ENCODE assay signal across 25 mouse cellular contexts in genomic region chr14:99617374-99617773, GRCm38 (mm10).
DNase-seq lines count a peak whose midpoint lies in the region; ATAC-seq and TF ChIP-seq lines count a peak whose summit lies in the region.
"Had no signal": no experiment of that assay in that cellular context is flagged by ENCODE, and none has a peak within 500 bp of the region (broad histone marks: within the 10 kb centered on the region; RNA-seq: fewer than 3 reads in every experiment).

No protein-coding gene starts in this region.

- H3K27me3 ChIP-seq in kidney, embryonic 14.5 days (ENCODE audit: control insufficient read depth, insufficient read depth, low read length), result no peaks in the 10 kb centered on the region
- no peaks in the 10 kb centered on the region for H3K27me3 ChIP-seq in intestine, embryonic 14.5 days (replicated peaks; ENCODE audit: control insufficient read depth, insufficient read depth, low read length)
- no peaks in the 10 kb centered on the region for H3K27me3 ChIP-seq in small intestine, adult 2 months (ENCODE audit: control insufficient read depth, insufficient read depth, low read length)
- no peaks in the 10 kb centered on the region for H3K27me3 ChIP-seq in stomach, postnatal 0 days (ENCODE audit: control insufficient read depth, insufficient read depth, low read length)
- no peaks in the 10 kb centered on the region for H3K27me3 ChIP-seq in heart, embryonic 12.5 days (replicated peaks)
- H3K27me3 ChIP-seq: embryonic facial prominence, embryonic 15.5 days; forebrain, embryonic 15.5 days; Patski had no signal

- no peak for TF ChIP-seq EP300 in stomach, postnatal 0 days (optimal IDR thresholded peaks at IDR 0.05)

- no peak for ATAC-seq in kidney, embryonic 14.5 days (ENCODE audit: low FRiP score, low TSS enrichment)
- ATAC-seq in intestine, embryonic 14.5 days (replicated peaks; ENCODE audit: low FRiP score, low TSS enrichment, low read depth), result no peak
- ATAC-seq in stomach, postnatal 0 days (ENCODE audit: low FRiP score, low TSS enrichment), result no peak
- no peak for ATAC-seq in heart, embryonic 12.5 days (ENCODE audit: insufficient number of reproducible peaks, low FRiP score)
- ATAC-seq: CD4-positive, CD25-positive, alpha-beta regulatory T cell, adult 4 months; forebrain, embryonic 15.5 days; Patski had no signal

- H3K4me1 ChIP-seq in kidney, embryonic 14.5 days (ENCODE audit: control insufficient read depth, insufficient read depth, low read length), result no peaks in the 10 kb centered on the region
- no peaks in the 10 kb centered on the region for H3K4me1 ChIP-seq in intestine, embryonic 14.5 days (replicated peaks; ENCODE audit: control insufficient read depth, insufficient read depth, low read length)
- peaks cover 22% of the 10 kb centered on the region; the same call in 1 of the 2 replicates for H3K4me1 ChIP-seq in small intestine, adult 2 months (ENCODE audit: control insufficient read depth, insufficient read depth, insufficient read length, low read length)
- no peaks in the 10 kb centered on the region for H3K4me1 ChIP-seq in stomach, postnatal 0 days (replicated peaks; ENCODE audit: control insufficient read depth, insufficient read depth)
- H3K4me1 ChIP-seq in heart, embryonic 12.5 days (replicated peaks), result peaks cover 14% of the 10 kb centered on the region
- H3K4me1 ChIP-seq: embryonic facial prominence, embryonic 15.5 days; forebrain, embryonic 10.5 days; hindbrain, embryonic 10.5 days had no signal

- H3K27ac ChIP-seq in kidney, embryonic 14.5 days (ENCODE audit: low read depth, low read length), result peak overlapping the region; percentile 47; the same call in 1 of the 2 replicates
- H3K27ac ChIP-seq in intestine, embryonic 14.5 days (ENCODE audit: low read depth), result peak overlapping the region; percentile 57
- peak overlapping the region; percentile 98 for H3K27ac ChIP-seq in small intestine, adult 2 months (ENCODE audit: insufficient read depth, low read depth, low read length)
- 0 out of 2 replicates have a peak overlapping the region, but pooled peaks have one; percentile 36 for H3K27ac ChIP-seq in stomach, postnatal 0 days (replicated peaks)
- no peak overlapping the region for H3K27ac ChIP-seq in heart, embryonic 12.5 days (ENCODE audit: poor library complexity, severe bottlenecking)
- H3K27ac ChIP-seq: embryonic facial prominence, embryonic 15.5 days; forebrain, embryonic 10.5 days; forebrain, embryonic 15.5 days; heart, adult 2 months; hindbrain, embryonic 10.5 days; hindbrain, embryonic 14.5 days had no signal

- 66% methylated on average over 2 of the region's 2 CpGs for WGBS in kidney, embryonic 14.5 days
- WGBS in intestine, embryonic 14.5 days, result 63% methylated on average over 2 of the region's 2 CpGs
- 24% methylated on average over 2 of the region's 2 CpGs for WGBS in small intestine, adult 2 months
- WGBS in stomach, postnatal 0 days, result 48% methylated on average over 2 of the region's 2 CpGs
- 24% methylated on average over 2 of the region's 2 CpGs for WGBS in heart, embryonic 12.5 days

- no peak for TF ChIP-seq POLR2A in small intestine, adult 2 months (IDR thresholded peaks at IDR 0.05; ENCODE audit: low read depth, low read length)

- no peak overlapping the region for H3K4me3 ChIP-seq in kidney, embryonic 14.5 days (ENCODE audit: low read length)
- no peak overlapping the region for H3K4me3 ChIP-seq in intestine, embryonic 14.5 days (ENCODE audit: low read depth, low read length)
- H3K4me3 ChIP-seq in small intestine, adult 2 months (ENCODE audit: low read depth, low read length), result no peak overlapping the region
- H3K4me3 ChIP-seq in stomach, postnatal 0 days (ENCODE audit: low read depth, low read length), result no peak overlapping the region
- no peak overlapping the region for H3K4me3 ChIP-seq in heart, embryonic 12.5 days
- H3K4me3 ChIP-seq: embryonic facial prominence, embryonic 15.5 days; erythroblast, embryonic 14.5 days; forebrain, embryonic 10.5 days; forebrain, embryonic 15.5 days; heart, adult 2 months; hindbrain, embryonic 10.5 days had no signal

- H3K4me2 ChIP-seq in kidney, embryonic 14.5 days (replicated peaks; ENCODE audit: low read depth, low read length), result no peak overlapping the region
- H3K4me2 ChIP-seq in intestine, embryonic 14.5 days (ENCODE audit: low read length), result no peak overlapping the region
- H3K4me2 ChIP-seq in stomach, postnatal 0 days (replicated peaks; ENCODE audit: low read depth), result no peak overlapping the region
- no peak overlapping the region for H3K4me2 ChIP-seq in heart, embryonic 12.5 days
- H3K4me2 ChIP-seq: embryonic facial prominence, embryonic 15.5 days; forebrain, embryonic 15.5 days; heart, embryonic 11.5 days; hindbrain, embryonic 14.5 days had no signal

- no peak for DNase-seq in kidney, postnatal 25 days
- DNase-seq in intestine, embryonic 14.5 days (ENCODE audit: low spot score), result no peak
- no peak for DNase-seq in stomach, postnatal 0 days (ENCODE audit: low spot score)
- no peak for DNase-seq in T-cell, adult 2 months (ENCODE audit: low spot score)
- DNase-seq: adrenal gland, adult 2 months; adrenal gland, postnatal 25 days; B cell, adult 2 months; cerebellum, adult 2 months; cerebellum, postnatal 14 days; embryo, embryonic 11 days; gastrocnemius, postnatal 36 days; heart, adult 2 months had no signal

- no peaks in the 10 kb centered on the region for H3K36me3 ChIP-seq in kidney, embryonic 14.5 days (ENCODE audit: control insufficient read depth, insufficient read depth, low read length)
- H3K36me3 ChIP-seq in intestine, embryonic 14.5 days (ENCODE audit: control insufficient read depth, insufficient read depth, low read length), result no peaks in the 10 kb centered on the region
- no peaks in the 10 kb centered on the region for H3K36me3 ChIP-seq in small intestine, adult 2 months (ENCODE audit: control insufficient read depth, insufficient read depth, low read length)
- H3K36me3 ChIP-seq in stomach, postnatal 0 days (ENCODE audit: control insufficient read depth, insufficient read depth, low read length), result no peaks in the 10 kb centered on the region
- H3K36me3 ChIP-seq in heart, embryonic 12.5 days, result no peaks in the 10 kb centered on the region
- H3K36me3 ChIP-seq: embryonic facial prominence, embryonic 15.5 days; forebrain, embryonic 10.5 days; forebrain, embryonic 15.5 days; G1E; hindbrain, embryonic 10.5 days had no signal

- no peaks in the 10 kb centered on the region for H3K9me3 ChIP-seq in kidney, embryonic 14.5 days (ENCODE audit: control insufficient read depth, low read length)
- no peaks in the 10 kb centered on the region for H3K9me3 ChIP-seq in intestine, embryonic 14.5 days (ENCODE audit: control insufficient read depth, low read length)
- no peaks in the 10 kb centered on the region for H3K9me3 ChIP-seq in stomach, postnatal 0 days (ENCODE audit: control insufficient read depth, low read length)
- H3K9me3 ChIP-seq in heart, embryonic 12.5 days (replicated peaks), result no peaks in the 10 kb centered on the region
- H3K9me3 ChIP-seq: embryonic facial prominence, embryonic 15.5 days; forebrain, embryonic 10.5 days; forebrain, embryonic 15.5 days; hindbrain, embryonic 10.5 days had no signal

- no peak for TF ChIP-seq CTCF in small intestine, adult 2 months (IDR thresholded peaks at IDR 0.05; ENCODE audit: extremely low read depth, insufficient read length, insufficient replicate concordance, low read depth, low read length)
- no peak for TF ChIP-seq CTCF in stomach, postnatal 0 days (IDR thresholded peaks at IDR 0.05; ENCODE audit: low read depth)

- H3K9ac ChIP-seq in kidney, embryonic 14.5 days (ENCODE audit: low read depth, low read length), result no peak overlapping the region
- no peak overlapping the region for H3K9ac ChIP-seq in intestine, embryonic 14.5 days (ENCODE audit: low read length)
- H3K9ac ChIP-seq in stomach, postnatal 0 days (ENCODE audit: low read length), result no peak overlapping the region
- H3K9ac ChIP-seq in heart, embryonic 12.5 days, result no peak overlapping the region
- H3K9ac ChIP-seq: embryonic facial prominence, embryonic 15.5 days; forebrain, embryonic 15.5 days; hindbrain, embryonic 14.5 days had no signal
